Mouse (Mus musculus): ENCODE measurements around the gene Sspn.

GRCm38 (mm10) chr6:145893366-145894021 is 37.9 kb upstream of the Sspn start:
- TF ChIP-seq HCFC1 (IDR thresholded peaks at IDR 0.05; ENCODE audit: borderline replicate concordance, insufficient read depth, low read length) (no peak), CHD2 (IDR thresholded peaks at IDR 0.05; ENCODE audit: low read depth, low read length) (no peak), ZNF384 (IDR thresholded peaks at IDR 0.05; ENCODE audit: low read depth, low read length) (no peak)
